Mouse (Mus musculus): Measurements from ENCODE around the gene Ccndbp1.
"Not testable (repeated sequence)": the region's sequence is repeated elsewhere in the genome, so short reads cannot be mapped to it uniquely, and the experiment has no call there.

Ccndbp1 gene

DNA sequence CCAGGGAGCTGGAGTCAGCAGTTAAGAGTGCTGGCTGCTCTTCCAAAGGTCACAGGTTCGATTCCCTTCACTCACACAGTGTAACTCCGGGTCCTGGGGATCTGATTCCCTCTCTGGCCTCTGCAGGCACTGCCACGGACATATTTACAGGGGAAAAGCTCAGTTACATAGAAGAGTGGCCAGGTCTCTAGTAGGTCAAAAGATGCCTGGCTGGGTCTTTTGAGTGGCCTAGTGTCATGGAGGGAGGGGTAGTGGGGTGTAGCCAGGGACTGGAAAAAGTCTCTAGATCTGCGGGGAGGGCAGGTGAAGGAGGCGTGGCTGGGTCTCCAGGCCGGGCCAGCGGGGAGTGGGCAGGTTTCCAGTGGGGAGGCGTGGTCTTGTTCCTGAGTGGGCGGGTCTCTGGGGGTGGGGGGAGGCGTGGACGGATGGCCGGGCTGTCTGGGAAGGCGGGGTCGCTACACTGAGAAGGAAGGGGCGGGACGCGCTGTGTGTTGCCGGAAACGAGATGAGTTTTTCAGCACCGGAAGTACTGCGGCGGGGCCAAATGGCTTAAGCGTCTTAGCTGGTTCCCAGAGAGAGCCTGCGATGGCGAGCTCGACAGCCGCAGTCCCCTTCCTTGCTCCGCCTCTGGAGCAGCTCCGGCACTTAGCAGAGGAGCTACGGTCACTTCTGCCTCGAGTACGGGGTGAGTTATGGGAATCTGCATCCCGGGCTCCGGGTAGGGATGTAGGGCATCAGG lies at the start of gene Ccndbp1:
Gene Ccndbp1, plus strand, starts transcription at position 479 of the 739 bp plus-strand sequence.
- DNase-seq (ENCODE audit: low spot score in 2 of 2): peak; percentile 71 to 80

GRCm38 (mm10) chr2:120959363-120959762 lies 48.8 kb upstream of the Ccndbp1 start:
- no peak for DNase-seq (ENCODE audit: low spot score in 2 of 2)

DNA sequence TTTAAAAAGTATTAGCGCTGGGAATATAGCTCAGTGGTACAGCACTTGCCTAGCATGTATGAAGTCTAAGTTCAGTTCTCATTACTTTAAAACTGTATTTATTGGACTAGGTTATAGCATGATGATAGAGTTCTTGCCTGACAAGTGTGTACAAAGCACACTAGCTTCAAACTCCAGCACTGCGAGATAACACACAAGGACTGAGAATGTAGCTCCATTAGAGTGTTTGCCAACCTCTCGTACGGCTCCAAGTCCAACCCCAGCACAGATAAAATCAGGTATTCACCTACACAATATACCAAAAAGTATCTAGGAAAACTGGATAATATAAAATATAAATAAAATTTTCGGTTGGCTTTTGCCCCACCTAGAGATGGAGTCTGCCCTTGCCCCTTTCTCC lies 48.4 kb upstream of the Ccndbp1 start:
- no peak for DNase-seq (ENCODE audit: low spot score in 2 of 2)

DNA sequence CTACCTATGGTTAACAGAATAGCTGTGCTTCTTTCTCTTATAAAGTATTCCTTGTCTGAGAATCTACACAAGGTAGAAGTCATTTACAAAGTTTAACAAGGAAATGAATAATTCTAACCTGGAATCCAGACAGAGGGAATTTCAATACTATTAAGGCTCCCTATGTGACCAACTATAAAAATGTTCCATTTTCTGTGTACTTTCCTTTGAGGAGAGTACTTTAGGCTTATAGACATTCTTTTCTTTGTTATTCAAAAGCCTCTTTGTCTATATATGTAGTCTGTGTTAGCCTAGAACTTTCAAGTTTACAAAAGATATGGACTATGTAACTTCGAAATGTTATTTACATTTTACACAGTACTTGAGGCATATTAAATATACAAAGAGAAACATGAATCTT lies 47.9 kb upstream of the Ccndbp1 start:
- DNase-seq (ENCODE audit: low spot score in 2 of 2): no peak

- DNase-seq (ENCODE audit: low spot score in 2 of 2): no peak
Measured at GRCm38 (mm10) chr2:120963110-120963509, 45.1 kb upstream of the Ccndbp1 start.

DNA sequence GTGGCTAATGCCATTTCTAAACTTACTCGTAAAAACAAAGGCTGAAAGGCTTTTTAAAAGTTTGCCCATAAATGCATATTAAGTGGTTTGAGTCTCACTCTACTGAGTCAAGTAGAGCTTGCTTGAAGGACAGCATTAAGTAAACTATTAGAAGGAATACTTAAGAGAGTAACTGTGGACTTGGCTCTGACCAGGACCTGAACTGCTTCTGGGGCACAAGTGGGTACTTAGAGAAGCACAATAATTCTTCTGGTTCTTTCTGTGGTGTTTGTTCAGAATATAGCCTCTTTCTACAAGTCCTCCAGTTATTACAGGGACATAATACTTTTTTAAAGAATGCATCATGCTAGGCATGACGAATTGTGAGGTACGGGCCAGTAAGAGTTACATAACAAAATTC lies 42.7 kb upstream of the Ccndbp1 start:
- DNase-seq (ENCODE audit: low spot score in 2 of 2): no peak

GRCm38 (mm10) chr2:120970045-120970539 lies 38.1 kb upstream of the Ccndbp1 start:
- DNase-seq (ENCODE audit: low spot score in 2 of 2): peak in 1 of 2 experiments; percentile 16

GRCm38 (mm10) chr2:120970559-120971080 lies 37.6 kb upstream of the Ccndbp1 start, which contains the start of gene Ubr1:
Gene Ubr1, minus strand, starts transcription at chr2:120970715.
- DNase-seq (ENCODE audit: low spot score in 2 of 2): peak; percentile 75 to 84

DNA sequence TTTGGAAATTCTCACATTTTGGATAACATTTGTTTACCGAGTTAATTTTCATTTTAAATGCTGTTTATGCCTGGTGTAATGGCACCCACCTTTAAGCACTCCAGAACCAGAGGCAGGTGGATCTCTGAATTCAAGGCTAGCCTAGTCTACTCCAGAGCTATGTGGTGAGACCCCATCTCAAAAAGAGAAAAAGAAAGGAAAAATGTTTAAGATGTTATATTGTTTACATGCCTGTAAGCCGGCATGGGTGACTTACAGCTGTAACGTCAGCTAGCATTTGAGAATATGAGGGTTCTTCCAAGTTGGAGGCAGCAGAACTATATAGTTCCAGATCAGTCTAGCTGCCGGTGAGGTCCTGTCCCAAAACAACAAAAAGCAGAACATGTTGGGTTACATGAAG lies 36.4 kb upstream of the Ccndbp1 start:
- no peak for DNase-seq (ENCODE audit: low spot score in 2 of 2)

- DNase-seq (ENCODE audit: low spot score in 2 of 2): not testable (repeated sequence)
Measured at GRCm38 (mm10) chr2:120972257-120972656, 35.9 kb upstream of the Ccndbp1 start.

- no peak for DNase-seq (ENCODE audit: low spot score in 2 of 2)
Measured at GRCm38 (mm10) chr2:120972964-120973363, 35.2 kb upstream of the Ccndbp1 start.

- DNase-seq (ENCODE audit: low spot score in 2 of 2): no peak
Measured at GRCm38 (mm10) chr2:120976308-120976707, 31.9 kb upstream of the Ccndbp1 start.

DNA sequence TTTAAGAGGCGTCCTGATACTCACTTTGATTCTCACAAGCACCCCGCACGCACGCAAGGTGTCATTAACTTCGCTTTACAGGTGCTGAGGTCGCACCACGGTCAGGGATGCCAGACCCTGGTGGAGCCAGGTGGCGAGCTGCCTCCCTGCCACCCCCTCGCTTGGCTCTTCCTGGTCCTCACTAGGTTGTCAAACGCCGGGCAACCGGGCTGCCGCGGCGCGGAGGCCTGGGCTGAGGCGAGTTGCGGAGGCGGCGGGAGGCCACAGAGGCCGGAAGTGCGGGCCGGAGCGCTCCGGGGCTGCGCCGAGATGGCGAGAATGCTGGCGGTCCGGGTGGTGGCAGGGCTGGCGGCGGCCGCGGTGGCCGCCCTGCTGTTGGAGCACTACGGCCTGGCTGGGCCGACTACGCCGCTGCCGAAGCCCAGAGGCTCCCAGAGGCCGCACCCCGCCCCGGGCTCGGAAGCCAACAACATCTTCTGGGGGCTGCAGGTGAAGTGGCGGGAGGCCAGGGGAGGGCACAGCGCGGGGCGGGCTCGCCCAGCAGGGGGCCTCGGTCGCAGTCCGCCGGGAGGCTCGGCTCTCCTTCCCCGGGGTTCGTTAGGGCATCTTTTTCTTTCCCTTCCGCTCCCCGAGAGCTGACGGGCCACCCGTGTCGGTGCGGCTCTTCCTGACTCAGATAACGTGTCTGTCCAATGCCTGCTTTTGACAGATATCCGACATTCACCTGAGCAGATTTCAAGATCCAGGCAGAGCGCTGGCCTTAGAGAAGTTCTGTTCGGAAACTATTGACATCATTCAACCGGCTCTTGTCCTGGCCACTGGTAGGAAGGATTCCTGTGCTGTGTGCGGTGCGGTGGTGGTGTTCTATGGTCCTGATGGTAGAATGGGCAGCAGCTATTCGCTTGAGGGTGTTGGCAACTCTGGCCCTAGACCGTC lies 30.9 kb upstream of the Ccndbp1 start, which contains the start of gene Tmem62:
Gene Tmem62, plus strand, starts transcription at position 28 of the 936 bp plus-strand sequence.
- peak; percentile 18 to 56 for DNase-seq (ENCODE audit: low spot score in 2 of 2)

DNA sequence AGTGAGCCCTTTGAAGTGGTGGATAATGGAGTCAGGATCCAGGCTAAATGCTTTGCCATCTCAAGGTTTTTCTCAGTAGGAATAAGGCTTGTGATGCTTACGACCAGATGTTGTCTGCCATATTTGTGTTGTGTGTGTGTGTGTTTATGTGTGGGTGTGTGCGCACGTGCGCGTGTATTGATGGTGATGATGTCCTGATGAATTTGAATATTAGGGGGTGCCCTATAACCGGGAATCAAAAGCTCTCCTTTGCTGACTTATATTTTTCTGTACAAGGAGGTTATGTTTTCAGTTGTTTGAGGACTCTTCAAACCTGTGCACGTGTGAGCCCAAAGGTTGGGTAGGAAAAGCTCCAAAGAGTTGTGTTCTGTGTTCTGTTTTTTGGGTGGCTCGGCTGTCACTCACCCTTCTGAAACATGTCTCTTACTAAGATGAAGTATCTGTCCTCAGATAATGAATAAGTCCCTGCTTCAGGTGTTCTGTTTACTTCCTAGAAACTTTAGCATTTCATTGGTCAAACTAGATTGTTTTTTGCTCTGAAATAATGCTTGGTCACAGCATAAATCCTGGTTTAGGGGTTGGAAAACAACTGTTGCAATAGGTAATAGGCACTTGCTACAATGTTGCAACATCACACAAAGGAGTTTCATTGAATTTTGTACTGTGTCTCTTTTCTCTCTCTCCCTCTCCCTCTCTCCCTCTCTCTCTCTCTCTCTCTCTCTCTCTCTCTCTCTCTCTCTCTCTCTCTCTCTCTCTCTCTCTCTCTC lies 30.1 kb upstream of the Ccndbp1 start:
- no peak for DNase-seq (ENCODE audit: low spot score in 2 of 2)

- no peak for DNase-seq (ENCODE audit: low spot score in 2 of 2)
Measured at GRCm38 (mm10) chr2:120978693-120979037, 29.5 kb upstream of the Ccndbp1 start.

DNA sequence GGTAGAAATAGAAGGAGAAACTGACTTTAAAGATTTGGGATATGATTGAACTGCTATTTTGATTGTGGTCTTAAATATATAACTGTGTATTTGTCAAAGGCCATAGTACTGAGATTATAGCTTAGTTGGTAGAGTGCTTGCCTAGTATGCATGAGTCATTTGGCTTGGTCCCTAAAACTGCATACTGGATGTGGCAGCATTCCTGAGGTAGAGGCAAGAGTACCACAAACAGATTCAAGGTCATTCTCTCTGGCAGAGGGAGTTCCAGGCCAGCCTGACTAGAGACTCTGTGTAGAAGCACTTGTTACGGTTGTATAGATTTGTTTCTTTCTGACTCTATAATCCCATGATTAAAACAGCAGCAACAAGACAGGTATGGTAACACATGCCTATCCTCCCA lies 28.4 kb upstream of the Ccndbp1 start:
- DNase-seq (ENCODE audit: low spot score in 2 of 2): no peak

DNA sequence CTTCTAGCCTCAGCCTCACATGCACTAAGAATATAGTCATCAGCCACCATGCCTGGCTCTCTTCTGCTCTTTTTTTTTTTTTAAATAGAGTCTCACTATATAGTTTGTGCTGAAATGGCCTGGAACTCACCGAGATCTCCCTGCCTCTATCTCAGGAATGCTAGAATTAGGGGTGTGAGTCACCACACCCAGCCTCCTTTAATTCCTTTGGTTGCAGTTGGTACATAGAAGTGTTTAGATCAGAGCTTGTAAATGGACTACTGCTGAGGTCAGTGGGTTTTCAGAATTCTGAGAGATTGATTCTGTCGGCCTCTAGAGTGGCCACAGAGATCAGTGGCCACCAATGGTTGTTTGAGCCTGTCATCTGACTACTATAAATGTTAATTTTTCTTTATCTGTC lies 27.3 kb upstream of the Ccndbp1 start:
- DNase-seq (ENCODE audit: low spot score in 2 of 2): no peak

GRCm38 (mm10) chr2:120983611-120984010 lies 24.6 kb upstream of the Ccndbp1 start:
- no peak for DNase-seq (ENCODE audit: low spot score in 2 of 2)

DNA sequence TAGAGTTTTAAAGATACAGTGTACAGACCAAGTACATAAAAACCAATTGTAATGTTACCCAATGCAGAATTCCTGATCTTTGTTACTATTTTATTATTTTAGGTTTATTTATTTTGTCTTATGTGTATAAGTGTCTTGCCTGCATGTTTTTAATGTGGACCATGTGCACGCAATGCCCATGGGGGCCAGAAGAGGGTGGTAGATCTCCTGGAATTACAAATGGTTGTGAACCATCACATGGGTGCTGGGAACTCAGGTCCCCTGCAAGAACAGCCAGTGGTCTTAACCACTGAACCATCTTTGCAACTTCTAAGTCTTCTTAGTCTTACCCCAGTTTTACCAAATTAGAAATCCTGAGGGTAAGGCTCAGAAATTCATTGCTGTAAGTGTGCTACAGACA lies 23.0 kb upstream of the Ccndbp1 start:
- no peak for DNase-seq (ENCODE audit: low spot score in 2 of 2)

DNA sequence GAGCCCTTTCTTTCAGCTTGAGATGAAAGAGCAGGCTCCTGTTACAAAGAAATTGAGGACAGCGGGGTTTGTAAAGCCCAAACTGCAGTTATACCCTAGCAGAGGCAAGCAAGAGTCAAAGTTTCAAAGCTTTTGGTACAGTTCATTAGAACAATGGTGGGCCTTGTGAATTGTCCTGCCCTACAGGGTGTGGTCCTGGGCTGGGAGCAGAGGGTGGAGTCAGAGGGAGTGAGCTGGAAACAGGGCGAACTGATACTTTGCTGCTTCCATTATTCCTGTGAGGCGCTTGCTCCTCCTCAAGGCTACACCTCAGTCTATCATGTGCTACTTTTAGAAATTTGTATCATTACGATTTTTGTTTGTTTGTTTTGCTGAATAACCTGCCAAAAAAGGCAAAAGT lies 17.0 kb upstream of the Ccndbp1 start:
- DNase-seq (ENCODE audit: low spot score in 2 of 2): no peak

- not testable (repeated sequence) for DNase-seq (ENCODE audit: low spot score in 2 of 2)
Measured at GRCm38 (mm10) chr2:120996607-120997006, 11.6 kb upstream of the Ccndbp1 start.

All from frontal cortex, postnatal 10 days (tissue).